Mouse (Mus musculus) ZHBTc4 (cell line): ENCODE measurements around the gene Cmtm4.
"Not testable (repeated sequence)": the region's sequence is repeated elsewhere in the genome, so short reads cannot be mapped to it uniquely, and the experiment has no call there.

Source experiments
- DNase-seq: peaks from one replicate; pipeline ENCODE4 v3.0.0-alpha.2; 2011; ENCODE audit warnings: low read depth, low spot score

Gene Cmtm4

DNA sequence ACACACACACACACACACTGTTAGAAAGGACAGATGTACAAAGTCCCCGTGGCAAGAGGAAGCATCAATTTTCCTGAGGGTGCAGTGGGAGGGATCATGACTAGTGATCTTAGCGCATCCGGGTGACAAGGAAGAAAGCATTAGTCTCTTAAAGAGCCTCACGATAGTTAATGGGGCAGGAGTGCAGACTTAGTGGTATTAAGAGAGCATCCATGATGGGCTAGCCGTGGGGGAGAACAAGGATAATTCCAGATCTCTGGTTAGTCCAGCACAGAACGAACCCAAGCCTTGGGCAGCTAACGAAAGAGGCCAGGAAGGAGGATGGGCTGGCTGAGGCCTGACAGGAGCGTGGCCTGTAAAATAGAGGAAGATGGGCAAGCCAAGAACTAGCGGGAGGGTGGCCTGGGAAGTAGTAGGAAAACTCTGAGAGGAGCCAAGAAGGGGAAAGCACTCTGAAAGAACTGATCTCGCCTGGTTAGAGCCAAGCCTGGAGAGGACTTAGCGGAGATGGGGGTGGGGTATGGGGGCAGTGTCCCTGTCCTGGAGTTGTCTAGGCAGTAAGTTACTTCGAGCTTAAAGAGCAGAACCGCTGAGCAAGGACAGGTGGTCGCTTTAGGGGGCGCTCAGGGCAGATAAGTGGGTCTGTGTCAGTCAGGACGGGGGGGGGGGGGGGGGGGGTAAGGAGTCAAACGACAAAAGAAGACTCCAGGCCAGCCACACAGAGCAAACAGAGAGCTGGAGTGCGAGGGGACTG, 56.2 kb downstream of the Cmtm4 start, which contains the start of gene Cmtm3:
TSS of gene Cmtm3 (plus strand) at position 182 of the 754 bp plus-strand sequence.
- peak; percentile 46 for DNase-seq

- DNase-seq, result no peak
Measured at GRCm38 (mm10) chr8:104337890-104338289, 57.7 kb downstream of the Cmtm4 start.

DNA sequence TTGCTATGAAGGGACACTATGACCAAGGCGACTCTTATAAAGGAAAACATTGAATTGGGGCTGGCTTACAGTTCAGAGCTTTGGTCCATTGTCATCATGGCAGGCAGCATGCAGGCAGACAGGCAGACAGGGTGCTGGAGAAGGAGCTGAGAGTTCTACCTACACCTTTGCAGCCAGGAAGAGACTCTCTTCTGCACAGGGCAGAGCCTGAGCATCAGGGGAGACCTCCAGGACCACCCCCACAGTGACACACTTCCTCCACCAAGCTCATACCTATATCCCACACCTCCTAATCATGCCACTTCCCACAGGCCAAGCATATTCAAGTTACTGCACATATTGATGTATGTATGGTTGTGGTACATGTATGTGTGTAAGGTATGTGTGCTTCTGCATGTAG, 58.8 kb downstream of the Cmtm4 start:
- DNase-seq, result no peak

- DNase-seq, result no peak
Measured at GRCm38 (mm10) chr8:104334196-104334595, 61.4 kb downstream of the Cmtm4 start.

- no peak for DNase-seq
Measured at GRCm38 (mm10) chr8:104333786-104334185, 61.8 kb downstream of the Cmtm4 start.

GRCm38 (mm10) chr8:104332665-104333631, 62.7 kb downstream of the Cmtm4 start:
- DNase-seq, result no peak

- not testable (repeated sequence) for DNase-seq
Measured at GRCm38 (mm10) chr8:104321930-104322329, 73.7 kb downstream of the Cmtm4 start, which contains the start of gene Cmtm2b. Gene Cmtm2b, plus strand, starts transcription at chr8:104322230.

- not testable (repeated sequence) for DNase-seq
Measured at GRCm38 (mm10) chr8:104321267-104321666, 74.3 kb downstream of the Cmtm4 start, which contains the start of gene Gm11020. Gene Gm11020, plus strand, starts transcription at chr8:104321567.

GRCm38 (mm10) chr8:104313311-104313710, 82.3 kb downstream of the Cmtm4 start:
- DNase-seq, result no peak

GRCm38 (mm10) chr8:104312023-104312422, 83.6 kb downstream of the Cmtm4 start:
- DNase-seq, result not testable (repeated sequence)

DNA sequence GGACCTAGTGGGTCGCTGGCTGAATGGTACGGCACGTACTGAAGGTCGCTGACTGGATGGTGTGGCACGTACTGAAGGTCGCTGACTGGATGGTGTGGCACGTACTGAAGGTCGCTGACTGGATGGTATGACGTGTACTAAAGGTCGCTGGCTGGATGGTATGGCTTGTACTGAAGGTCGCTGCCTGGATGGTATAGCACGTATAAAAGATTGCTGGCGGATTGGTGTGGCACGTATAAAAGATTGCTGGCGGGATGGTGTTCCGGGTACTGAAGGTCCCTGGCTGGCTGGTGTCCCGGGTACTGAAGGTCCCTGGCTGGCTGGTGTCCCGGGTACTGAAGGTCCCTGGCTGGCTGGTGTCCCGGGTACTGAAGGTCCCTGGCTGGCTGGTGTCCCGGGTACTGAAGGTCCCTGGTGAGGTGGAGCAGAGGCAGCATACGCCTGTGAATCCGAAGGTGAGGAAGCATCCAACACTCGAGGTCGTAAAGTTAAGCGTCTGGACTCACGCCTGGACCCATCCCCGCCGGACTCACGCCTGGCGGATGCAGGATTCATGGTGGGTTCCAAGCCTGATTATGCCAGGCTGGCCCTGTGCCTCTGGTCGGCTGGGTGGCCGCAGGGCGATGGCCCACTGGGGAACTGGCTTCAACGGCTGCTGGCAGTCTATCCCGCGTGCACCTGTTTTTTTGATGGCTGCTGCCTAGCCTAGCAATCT, 86.0 kb downstream of the Cmtm4 start, which contains the start of the genes Gm45711 and Cmtm1:
TSS of gene Gm45711 (minus strand) at position 641 of the 715 bp plus-strand sequence.
TSS of gene Cmtm1 (minus strand) at position 705 of the 715 bp plus-strand sequence.
- peak; percentile 41 for DNase-seq

DNA sequence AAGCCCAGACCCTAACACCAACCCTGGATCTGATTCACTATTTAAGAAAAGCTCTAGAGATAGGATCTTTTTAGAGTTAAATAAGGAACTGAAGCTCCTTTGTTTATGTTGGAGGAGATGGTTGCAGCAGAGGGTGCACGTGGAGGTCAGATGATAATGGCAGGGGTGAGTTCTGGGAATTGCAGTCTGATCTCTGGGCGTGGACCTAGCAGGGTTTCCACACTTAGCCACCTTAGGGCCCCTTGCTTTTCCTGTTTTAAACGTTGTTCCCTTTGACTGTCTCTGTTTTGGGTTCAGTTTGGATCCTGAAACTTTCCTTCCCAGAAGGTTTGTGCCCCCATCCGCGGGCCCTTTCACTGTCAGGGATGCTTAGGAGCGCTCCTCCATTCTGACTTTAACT, 87.3 kb downstream of the Cmtm4 start:
- peak; percentile 21 for DNase-seq

GRCm38 (mm10) chr8:104304962-104305361, 90.6 kb downstream of the Cmtm4 start:
- DNase-seq, result no peak

- not testable (repeated sequence) for DNase-seq
Measured at GRCm38 (mm10) chr8:104302536-104302935, 93.1 kb downstream of the Cmtm4 start.

DNA sequence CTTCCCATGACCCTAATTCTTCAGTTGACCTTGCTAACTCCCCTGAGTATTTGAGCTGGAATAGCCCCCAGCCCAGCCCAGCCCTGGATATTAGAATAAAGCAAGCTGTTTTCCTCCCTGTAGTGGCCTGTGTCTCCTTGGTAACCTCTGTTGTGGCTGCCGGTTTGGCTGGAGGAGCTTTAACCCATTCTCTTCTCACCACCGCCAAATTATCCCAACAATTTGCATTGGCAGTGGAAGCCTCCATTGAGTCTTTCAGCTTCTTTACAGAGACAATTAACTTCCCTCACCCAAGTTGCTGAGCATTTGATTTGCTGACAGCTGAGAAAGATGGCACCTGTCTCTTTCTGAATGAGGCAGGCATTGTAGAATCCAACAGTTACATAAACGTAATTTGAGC, 94.0 kb downstream of the Cmtm4 start:
- DNase-seq, result not testable (repeated sequence)
